Mouse (Mus musculus) liver, embryonic 14.5 days (tissue): ENCODE results near the gene Sstr5.

Experiments used
- CTCF ChIP-seq: IDR thresholded peaks from 2 replicates; pipeline ENCODE4 v1.5.1; 2016; ENCODE audit warnings: antibody characterized with exemption, low read depth, control low read depth
- EP300 ChIP-seq: IDR thresholded peaks from 2 replicates; pipeline ENCODE4 v1.6.1; 2016; ENCODE audit warnings: antibody characterized with exemption, low read depth

DNA sequence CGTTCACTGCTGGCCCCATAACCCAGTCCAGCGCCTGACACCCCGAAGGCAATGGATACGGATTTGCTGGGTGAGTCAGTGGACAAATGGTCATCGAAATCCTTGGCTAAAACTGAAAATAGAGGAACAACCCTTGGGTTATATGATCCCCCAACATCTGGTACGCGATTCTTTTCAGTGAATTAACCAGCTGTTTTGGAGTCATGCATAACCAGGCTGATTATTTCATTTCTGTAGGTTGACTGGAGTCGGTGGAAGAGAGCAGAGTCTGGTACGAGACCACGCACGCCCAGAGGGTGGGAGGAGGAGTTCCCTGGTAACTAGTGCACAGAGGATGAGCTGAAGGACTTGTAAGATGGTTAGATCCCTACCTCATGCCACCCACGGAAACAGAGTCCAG, 25.0 kb upstream of the Sstr5 start:
- no peak for TF ChIP-seq EP300
- no peak for TF ChIP-seq CTCF
